Mouse (Mus musculus) ES-E14 (cell line): ENCODE results near the gene Olfr689.
"Not testable (repeated sequence)": the region's sequence is repeated elsewhere in the genome, so short reads cannot be mapped to it uniquely, and the experiment has no call there.

Experiments used
- CHD2 ChIP-seq: IDR thresholded peaks from 2 replicates; pipeline ENCODE4 v1.6.1; 2014; ENCODE audit warnings: mild to moderate bottlenecking, low read depth, low read length, inconsistent platforms
- ZC3H11A ChIP-seq: IDR thresholded peaks from 2 replicates; pipeline ENCODE4 v1.6.1; 2012; ENCODE audit warnings: low read depth, mild to moderate bottlenecking, inconsistent platforms, low read length, borderline replicate concordance
- ZNF384 ChIP-seq: IDR thresholded peaks from 2 replicates; pipeline ENCODE4 v1.6.1; 2012; ENCODE audit warnings: low read depth, low read length, inconsistent platforms

DNA sequence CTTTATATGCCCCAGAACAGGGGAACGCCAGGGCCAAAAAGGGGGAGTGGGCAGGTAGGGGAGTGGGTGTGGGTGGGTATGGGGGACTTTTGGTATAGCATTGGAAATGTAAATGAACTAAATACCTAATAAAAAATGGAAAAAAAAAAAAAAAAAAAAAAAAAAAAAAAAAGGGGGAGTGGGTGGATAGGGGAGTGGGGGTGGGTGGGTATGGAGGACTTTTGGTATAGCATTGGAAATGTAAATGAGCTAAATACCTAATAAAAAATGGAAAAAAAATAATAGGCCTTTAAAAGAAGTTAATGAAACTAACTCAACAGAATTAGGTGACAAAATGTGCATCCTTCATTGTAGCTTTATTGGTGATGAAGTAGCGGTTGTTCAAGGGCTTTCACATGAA is 45.5 kb downstream of the Olfr689 start:
- not testable (repeated sequence) for TF ChIP-seq CHD2, ZNF384, ZC3H11A
